Mouse (Mus musculus): ENCODE results near the gene Mast4.

Gene Mast4

GRCm38 (mm10) chr13:102958273-102959270, 375.7 kb downstream of the Mast4 start:
- no peak for DNase-seq

- no peak for DNase-seq
Measured at GRCm38 (mm10) chr13:102957508-102958272, 376.6 kb downstream of the Mast4 start.

- no peak for DNase-seq
Measured at GRCm38 (mm10) chr13:102955506-102955905, 378.8 kb downstream of the Mast4 start.

- no peak for DNase-seq
Measured at GRCm38 (mm10) chr13:102949756-102950155, 384.5 kb downstream of the Mast4 start.

GRCm38 (mm10) chr13:102948966-102949365, 385.3 kb downstream of the Mast4 start:
- DNase-seq, result no peak

- no peak for DNase-seq
Measured at GRCm38 (mm10) chr13:102947546-102947945, 386.8 kb downstream of the Mast4 start.

GRCm38 (mm10) chr13:102946024-102946821, 388.1 kb downstream of the Mast4 start:
- DNase-seq, result no peak

GRCm38 (mm10) chr13:102945450-102945849, 388.8 kb downstream of the Mast4 start:
- DNase-seq, result no peak

- DNase-seq, result no peak
Measured at GRCm38 (mm10) chr13:102944516-102944915, 389.8 kb downstream of the Mast4 start.

GRCm38 (mm10) chr13:102942557-102942956, 391.7 kb downstream of the Mast4 start:
- DNase-seq, result no peak

- no peak for DNase-seq
Measured at GRCm38 (mm10) chr13:102940476-102940875, 393.8 kb downstream of the Mast4 start.

- DNase-seq, result no peak
Measured at GRCm38 (mm10) chr13:102936233-102936632, 398.1 kb downstream of the Mast4 start.

- DNase-seq, result no peak
Measured at GRCm38 (mm10) chr13:102935788-102936187, 398.5 kb downstream of the Mast4 start.

GRCm38 (mm10) chr13:102933702-102934101, 400.6 kb downstream of the Mast4 start:
- no peak for DNase-seq

GRCm38 (mm10) chr13:102932434-102932833, 401.9 kb downstream of the Mast4 start:
- no peak for DNase-seq

- DNase-seq, result no peak
Measured at GRCm38 (mm10) chr13:102931951-102932350, 402.3 kb downstream of the Mast4 start.

- no peak for DNase-seq
Measured at GRCm38 (mm10) chr13:102925844-102926598, 408.3 kb downstream of the Mast4 start.

- DNase-seq, result no peak
Measured at GRCm38 (mm10) chr13:102919741-102920140, 414.6 kb downstream of the Mast4 start.

- no peak for DNase-seq
Measured at GRCm38 (mm10) chr13:102918616-102919015, 415.7 kb downstream of the Mast4 start.

GRCm38 (mm10) chr13:102915341-102915740, 419.0 kb downstream of the Mast4 start:
- no peak for DNase-seq

- DNase-seq, result no peak
Measured at GRCm38 (mm10) chr13:102914800-102915199, 419.5 kb downstream of the Mast4 start.

GRCm38 (mm10) chr13:102913919-102914318, 420.4 kb downstream of the Mast4 start:
- no peak for DNase-seq

Measured in thymus, postnatal 14 days (tissue).